Mouse (Mus musculus) adrenal gland, adult 8-10 months (tissue): Measurements from ENCODE around the gene Olfr324. TPM values are rescaled to one million over a fixed set of nuclear protein-coding genes. Genes with fewer than 3 reads are reported as not detected.

Experiments used
- DNase-seq: peaks from one replicate; pipeline ENCODE4 v3.0.0; 2022
- total RNA-seq, 4 experiments: library from RNA; stranded (reverse); gene quantifications; 2 replicates each; pipeline ENCODE4 v1.2.4; 2022

The Olfr324 gene
- total RNA-seq, 4 experiments from 2014 or later: not detected

- no peak for DNase-seq
Measured at GRCm38 (mm10) chr11:58636376-58636977, 41.6 kb downstream of the Olfr324 start.

- peak; percentile 12 for DNase-seq
Measured at GRCm38 (mm10) chr11:58638176-58638701, 43.3 kb downstream of the Olfr324 start.

- no peak for DNase-seq
Measured at GRCm38 (mm10) chr11:58640272-58640867, 45.5 kb downstream of the Olfr324 start, which contains the start of gene Trim58. Gene Trim58, plus strand, starts transcription at chr11:58640465.

GRCm38 (mm10) chr11:58641057-58641456 is 46.1 kb downstream of the Olfr324 start:
- DNase-seq: no peak

DNA sequence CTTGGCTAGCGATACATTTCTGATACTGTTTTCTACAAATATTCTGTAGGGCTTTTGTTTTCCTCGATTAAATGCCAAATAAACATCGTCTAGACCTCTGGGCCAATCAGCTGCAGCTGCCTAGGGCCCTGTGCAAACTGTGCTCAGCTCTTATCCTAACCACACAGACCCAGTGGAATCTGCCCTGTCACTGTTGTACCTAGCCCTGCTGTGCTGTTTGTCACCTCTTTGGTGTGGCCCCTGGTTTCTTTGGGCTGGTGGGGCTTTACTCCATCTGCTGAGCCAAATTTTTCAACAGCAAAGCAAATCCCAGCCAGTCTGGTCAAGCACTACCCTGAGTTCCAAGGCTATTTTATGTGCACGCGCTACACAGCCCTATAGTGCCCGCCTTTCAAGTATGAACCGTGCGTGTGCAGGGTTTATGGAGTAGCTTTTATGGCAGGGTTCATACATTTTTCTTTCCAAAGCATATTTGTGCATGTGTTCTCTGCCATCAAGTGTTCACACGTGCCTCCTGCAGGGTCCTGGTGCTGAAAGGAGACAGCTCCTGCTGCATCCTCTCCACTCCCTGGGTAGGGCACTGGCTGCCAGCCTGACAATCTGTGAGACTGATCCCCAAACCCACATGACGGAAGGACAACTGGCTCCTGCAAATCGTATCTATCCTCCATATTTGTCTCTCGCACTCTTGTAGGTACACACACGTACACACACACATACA is 46.9 kb downstream of the Olfr324 start:
- no peak for DNase-seq

DNA sequence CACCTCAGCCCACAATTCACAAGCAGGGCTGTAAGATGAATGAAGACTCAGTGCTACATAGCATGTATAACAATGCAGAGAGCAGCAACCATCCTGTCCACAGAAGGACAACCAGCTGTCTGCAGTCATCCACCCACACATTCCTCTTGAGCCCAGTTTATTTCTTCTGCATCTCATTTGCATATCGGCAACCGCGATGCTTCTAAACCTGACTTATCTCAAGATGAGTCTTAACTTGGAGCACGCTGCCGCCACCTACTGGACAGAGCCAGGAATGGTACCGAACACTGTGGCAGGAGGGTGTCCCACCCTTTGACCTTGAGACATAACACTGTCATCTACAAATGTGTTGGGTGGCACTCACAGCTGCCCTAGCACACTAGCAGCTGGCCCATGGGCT is 48.4 kb downstream of the Olfr324 start:
- no peak for DNase-seq

Other genes starting within 250 kb of the Olfr324 start
- gene Lypd8, start 216.1 kb upstream of the Olfr324 start, total RNA-seq: not detected
- not detected for gene 1810065E05Rik, start 174.0 kb upstream of the Olfr324 start, total RNA-seq
- not detected for gene Gm12253, start 162.6 kb upstream of the Olfr324 start, total RNA-seq
- not detected for gene Lypd9, start 142.2 kb upstream of the Olfr324 start, total RNA-seq
- gene Olfr30, start 132.8 kb upstream of the Olfr324 start, total RNA-seq: not detected
- gene Olfr332, start 102.6 kb upstream of the Olfr324 start, total RNA-seq: not detected
- gene Olfr331, start 92.5 kb upstream of the Olfr324 start, total RNA-seq: not detected
- gene Olfr330, start 60.3 kb upstream of the Olfr324 start, total RNA-seq: 1 to 10 TPM in 3 of 4 experiments, under 1 TPM in 1; 0.49 to 1.8 (median 1.5) TPM
- gene Olfr329-ps, start 48.7 kb upstream of the Olfr324 start, total RNA-seq: 1 to 10 TPM in 1 of 4 experiments, under 1 TPM in 3; 0.22 to 1.2 (median 0.71) TPM
- under 1 TPM; 0.31 to 0.73 (median 0.40) TPM for gene Olfr328, start 39.5 kb upstream of the Olfr324 start, total RNA-seq
- not detected for gene Olfr224, start 24.6 kb upstream of the Olfr324 start, total RNA-seq
- not detected for gene Olfr325, start 17.4 kb upstream of the Olfr324 start, total RNA-seq
- not detected for gene 2210407C18Rik, start 21.0 kb downstream of the Olfr324 start, total RNA-seq
- gene Olfr323, start 35.4 kb downstream of the Olfr324 start, total RNA-seq: not detected
- not detected for gene Trim58, start 45.4 kb downstream of the Olfr324 start, total RNA-seq
- gene Olfr322, start 63.7 kb downstream of the Olfr324 start, total RNA-seq: not detected
- not detected for gene Olfr320, start 86.0 kb downstream of the Olfr324 start, total RNA-seq
- gene Olfr319, start 104.0 kb downstream of the Olfr324 start, total RNA-seq: not detected
- gene Olfr318, start 128.9 kb downstream of the Olfr324 start, total RNA-seq: not detected
- gene Olfr317, start 144.1 kb downstream of the Olfr324 start, total RNA-seq: not detected
- gene Olfr316, start 157.6 kb downstream of the Olfr324 start, total RNA-seq: not detected
- gene Olfr315, start 178.1 kb downstream of the Olfr324 start, total RNA-seq: not detected
- not detected for gene Olfr314, start 187.8 kb downstream of the Olfr324 start, total RNA-seq
- gene Fam183b, start 206.8 kb downstream of the Olfr324 start, total RNA-seq: 1 to 10 TPM; 2.4 to 3.7 (median 2.9) TPM
- not detected for gene Olfr313, start 219.9 kb downstream of the Olfr324 start, total RNA-seq
- not detected for gene Olfr312, start 234.1 kb downstream of the Olfr324 start, total RNA-seq
- gene Olfr311, start 244.1 kb downstream of the Olfr324 start, total RNA-seq: not detected